Mouse (Mus musculus): ENCODE measurements around the gene Mad1l1. TPM values are rescaled to one million over a fixed set of nuclear protein-coding genes. Genes with fewer than 3 reads are reported as not detected.

Mad1l1 gene
- polyA plus RNA-seq, 2 experiments from 2014 or later = 28.2 to 40.3 TPM

DNA sequence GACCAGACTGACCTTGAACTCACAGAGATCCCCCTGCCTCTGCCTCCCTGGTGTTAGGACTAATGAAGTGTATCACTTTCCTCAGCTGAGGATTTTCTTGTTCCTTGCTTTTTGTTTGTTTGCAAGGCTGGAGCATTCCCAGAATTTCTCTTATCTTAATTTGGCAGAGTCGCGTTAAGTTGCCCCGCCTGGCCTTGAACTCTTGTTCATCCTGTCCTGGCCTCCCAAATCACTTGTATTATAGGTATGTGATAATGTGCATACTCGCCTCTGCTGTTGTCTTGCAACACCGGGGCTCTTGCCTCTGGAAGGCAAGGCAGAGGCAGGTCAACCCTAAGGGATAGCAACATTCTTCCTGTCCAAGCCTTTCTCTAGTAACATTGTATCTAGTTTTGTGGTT is 2.7 kb upstream of the Mad1l1 start:
- ATAC-seq = no peak

GRCm38 (mm10) chr5:140321756-140322575 is 614 bp upstream of the Mad1l1 start:
- peak; percentile 20 for ATAC-seq

- no peak for ATAC-seq
Observed at GRCm38 (mm10) chr5:140316716-140317115, 4.6 kb downstream of the Mad1l1 start.

DNA sequence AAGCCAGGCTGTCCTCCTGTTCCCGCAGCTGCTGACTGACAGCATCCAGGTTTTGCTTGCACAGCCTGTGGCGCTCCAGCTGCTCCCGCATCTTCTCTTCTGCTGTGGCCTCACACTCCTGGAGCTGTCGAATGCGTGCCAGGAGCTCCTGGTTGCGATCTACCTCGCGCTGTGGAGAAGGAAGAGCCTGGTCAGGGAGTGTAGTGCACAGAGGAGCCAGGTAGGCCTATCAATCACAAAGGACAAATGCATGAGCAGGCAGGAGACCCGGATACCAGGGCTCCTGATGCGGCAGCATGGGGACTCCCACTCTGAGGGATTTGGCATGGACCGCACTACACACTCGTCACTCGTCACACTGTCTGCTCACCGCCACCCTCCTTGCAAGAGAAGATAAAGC is 13.8 kb downstream of the Mad1l1 start:
- ATAC-seq = no peak

- no peak for ATAC-seq
Observed at GRCm38 (mm10) chr5:140306016-140306415, 15.3 kb downstream of the Mad1l1 start.

DNA sequence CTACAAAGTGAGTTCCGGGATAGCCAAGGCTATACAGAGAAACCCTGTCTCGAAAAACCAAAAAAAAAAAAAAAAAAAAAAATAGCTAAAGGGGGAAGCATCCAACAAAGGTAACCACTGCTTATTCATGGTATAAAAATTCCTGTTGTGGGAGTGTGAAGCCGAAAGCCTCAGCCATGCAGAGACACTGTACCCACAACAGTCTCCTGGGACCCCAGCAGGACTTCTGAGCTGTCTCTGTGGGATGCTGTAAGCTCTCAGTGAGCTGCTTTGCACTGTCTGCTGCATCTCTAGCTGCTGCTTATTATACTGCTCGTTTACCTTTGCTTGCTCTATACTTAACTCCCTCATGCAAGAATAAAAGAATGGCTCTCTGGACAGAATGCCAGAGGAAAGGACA is 23.1 kb downstream of the Mad1l1 start:
- no peak for ATAC-seq

DNA sequence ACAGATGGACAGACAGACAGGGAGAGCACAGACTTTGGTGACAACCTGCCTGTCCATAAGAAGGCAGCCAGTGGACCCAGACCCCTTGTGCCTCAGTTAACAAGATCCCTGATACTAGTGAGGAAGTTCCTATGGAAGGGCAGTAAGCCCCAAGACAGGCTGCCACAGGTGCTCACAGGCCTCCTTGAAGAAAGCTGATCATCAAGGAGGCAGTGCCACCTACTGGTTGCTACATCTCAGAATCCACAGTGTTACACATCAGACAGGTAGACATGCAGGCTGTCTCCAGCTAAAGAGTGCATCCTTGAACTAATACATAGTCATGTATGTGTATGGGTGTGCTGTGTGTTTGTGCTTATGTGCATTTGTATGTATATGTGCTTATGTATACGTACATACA is 29.2 kb downstream of the Mad1l1 start:
- ATAC-seq = peak; percentile 62

DNA sequence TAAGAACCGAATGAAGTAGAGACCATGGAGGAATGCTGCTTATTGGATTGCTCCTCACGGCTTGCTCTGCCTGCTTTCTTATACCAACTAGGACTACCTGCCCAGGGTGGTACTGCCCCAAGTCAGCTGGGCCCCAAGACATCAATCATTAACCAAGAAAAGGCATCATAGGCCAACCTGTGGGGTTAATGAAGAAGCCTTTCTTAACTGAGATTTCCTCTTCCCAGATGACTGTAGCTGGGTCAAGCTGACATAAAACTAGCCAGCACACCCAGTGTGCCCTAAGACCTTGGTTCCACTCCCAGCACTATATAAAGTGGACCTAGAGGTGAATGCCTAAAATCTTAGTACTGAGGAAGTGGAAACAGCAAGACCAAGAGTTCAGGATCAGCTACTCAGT is 32.2 kb downstream of the Mad1l1 start:
- no peak for ATAC-seq

DNA sequence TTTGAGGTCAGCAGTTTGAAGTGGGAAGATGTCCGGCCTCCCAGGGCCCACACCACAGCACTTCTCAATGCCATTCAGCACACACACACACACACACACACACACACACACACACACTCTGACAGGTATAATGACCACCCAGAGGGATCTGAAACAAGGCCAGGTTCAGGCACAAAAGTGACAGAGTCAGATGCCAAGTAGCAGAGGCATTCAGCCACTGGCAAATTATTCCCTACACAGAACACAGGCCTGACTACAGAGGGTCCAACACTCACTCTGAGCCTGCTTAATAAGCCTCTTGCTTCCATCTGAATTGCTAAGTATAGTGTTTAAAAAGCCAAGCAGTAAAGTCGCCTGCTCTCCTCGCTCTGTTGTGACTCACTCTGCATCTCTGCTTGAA is 33.1 kb downstream of the Mad1l1 start:
- no peak for ATAC-seq

- ATAC-seq = no peak
Observed at GRCm38 (mm10) chr5:140284761-140285160, 36.6 kb downstream of the Mad1l1 start.

GRCm38 (mm10) chr5:140284011-140284410 is 37.3 kb downstream of the Mad1l1 start:
- ATAC-seq = no peak

- no peak for ATAC-seq
Observed at GRCm38 (mm10) chr5:140282900-140283299, 38.5 kb downstream of the Mad1l1 start.

DNA sequence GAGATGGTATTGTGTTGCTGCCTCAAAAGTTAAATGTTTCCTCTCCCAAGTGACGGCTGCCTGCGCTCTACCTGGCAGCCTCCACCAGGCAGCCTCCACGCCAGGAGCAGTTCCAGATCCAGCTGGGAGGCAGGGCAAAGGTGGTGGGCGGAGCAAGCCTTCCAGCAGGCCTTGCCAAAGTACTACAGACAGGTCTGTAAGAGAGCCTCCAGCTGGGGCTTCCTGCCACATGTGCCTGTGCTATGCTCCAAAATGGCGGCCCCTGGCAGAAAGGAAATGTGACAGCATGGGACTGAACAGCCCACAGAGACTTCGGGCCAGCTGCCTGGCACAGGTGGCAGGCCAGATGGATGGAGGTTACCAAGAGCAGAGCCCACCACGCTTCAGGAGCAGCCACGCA is 39.0 kb downstream of the Mad1l1 start:
- ATAC-seq = no peak

- no peak for ATAC-seq
Observed at GRCm38 (mm10) chr5:140280205-140280604, 41.1 kb downstream of the Mad1l1 start.

GRCm38 (mm10) chr5:140276779-140277178 is 44.6 kb downstream of the Mad1l1 start:
- ATAC-seq = no peak

GRCm38 (mm10) chr5:140270976-140271685 is 50.2 kb downstream of the Mad1l1 start:
- no peak for ATAC-seq

DNA sequence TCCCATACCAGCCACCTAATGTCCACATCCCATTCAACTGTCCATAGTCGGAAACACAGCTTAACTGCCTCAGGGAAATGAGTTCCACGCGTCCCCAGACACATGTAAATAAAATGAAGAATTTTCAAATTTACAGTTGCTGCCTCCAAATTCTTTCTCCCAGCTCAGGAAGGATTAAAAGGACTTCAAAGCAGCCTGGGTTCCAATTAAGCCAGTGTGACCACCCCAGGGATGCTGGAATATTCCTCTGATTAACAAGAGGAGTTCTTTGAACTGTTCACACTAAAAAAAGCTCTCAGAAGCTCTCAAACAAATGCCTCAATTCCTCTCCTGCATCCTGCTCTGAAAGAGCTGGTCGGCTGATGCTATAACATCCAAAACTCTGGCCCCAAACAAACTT is 53.0 kb downstream of the Mad1l1 start:
- no peak for ATAC-seq

- ATAC-seq = no peak
Observed at GRCm38 (mm10) chr5:140267061-140267460, 54.3 kb downstream of the Mad1l1 start.

- no peak for ATAC-seq
Observed at GRCm38 (mm10) chr5:140264825-140265575, 56.4 kb downstream of the Mad1l1 start.

GRCm38 (mm10) chr5:140263754-140264749 is 57.3 kb downstream of the Mad1l1 start:
- no peak for ATAC-seq

DNA sequence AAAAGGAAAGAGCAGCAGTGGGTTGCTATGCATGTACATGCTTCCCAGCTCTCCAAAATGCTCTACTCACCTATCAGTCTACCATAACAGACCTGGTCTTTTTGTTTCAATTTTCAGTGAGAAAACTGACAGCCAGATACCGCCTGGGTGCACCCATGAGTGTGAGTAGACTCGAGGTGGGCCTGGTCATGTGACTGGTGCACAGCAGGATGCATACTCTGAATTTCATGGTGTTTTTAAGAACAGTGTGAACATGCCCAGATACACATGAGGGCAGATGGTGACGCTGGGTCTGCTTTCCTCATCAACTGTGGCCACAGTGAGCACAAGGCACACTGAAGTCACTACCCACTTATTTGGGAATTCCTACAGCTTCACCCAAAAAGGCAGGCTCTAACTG is 59.0 kb downstream of the Mad1l1 start:
- no peak for ATAC-seq

DNA sequence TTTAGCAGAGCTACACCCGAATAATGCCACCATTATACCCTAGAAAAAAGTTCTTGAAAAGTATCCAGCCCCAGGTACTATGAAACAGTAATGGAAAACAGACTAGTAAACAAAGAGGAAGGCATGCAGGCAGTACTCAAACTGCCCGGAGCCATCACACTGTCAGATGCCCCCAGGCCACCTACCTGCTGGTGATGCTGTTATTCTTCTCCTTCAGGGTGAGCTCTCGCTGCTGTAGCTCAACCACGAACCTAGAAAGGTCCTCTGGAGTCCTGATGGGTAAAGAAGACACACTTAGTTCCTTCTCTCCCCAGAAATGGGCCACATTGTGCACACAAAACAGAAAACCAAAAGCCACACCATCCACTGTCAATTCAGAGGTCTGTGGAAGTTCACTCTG is 60.0 kb downstream of the Mad1l1 start:
- ATAC-seq = no peak
